In genomic region chr13:14035875-14036630, GRCm38 (mm10) we compare ENCODE assay signal across 23 mouse cellular contexts. TPM values are rescaled to one million over a fixed set of nuclear protein-coding genes. Genes with fewer than 3 reads are reported as not detected.
DNase-seq lines count a peak whose midpoint lies in the region; ATAC-seq lines count a peak whose summit lies in the region.
"Had no signal": no experiment of that assay in that cellular context is flagged by ENCODE, and none has a peak within 500 bp of the region (broad histone marks: within the 10 kb centered on the region; RNA-seq: fewer than 3 reads in every experiment).

No protein-coding gene starts in this region.

- 85% methylated on average over 11 of the region's 11 CpGs for WGBS in liver, embryonic 12.5 days (ENCODE audit: insufficient replicate concordance)
- 92% methylated on average over 11 of the region's 11 CpGs for WGBS in liver, embryonic 11.5 days

- no peak for ATAC-seq in liver, embryonic 12.5 days
- ATAC-seq in liver, embryonic 11.5 days (replicated peaks; ENCODE audit: low FRiP score) = no peak
- ATAC-seq: forebrain, embryonic 16.5 days; intestine, embryonic 15.5 days had no signal

- H3K27ac ChIP-seq in liver, embryonic 12.5 days = peak overlapping the region; percentile 58
- H3K27ac ChIP-seq in liver, embryonic 11.5 days (ENCODE audit: low read depth, low read length) = no peak overlapping the region
- H3K27ac ChIP-seq: embryonic facial prominence, embryonic 15.5 days; hindbrain, embryonic 15.5 days; intestine, embryonic 15.5 days; left cerebral cortex, adult 2 months; neural tube, embryonic 13.5 days had no signal

- no peak overlapping the region for H3K4me3 ChIP-seq in liver, embryonic 12.5 days
- no peak overlapping the region for H3K4me3 ChIP-seq in liver, embryonic 11.5 days (ENCODE audit: low read depth, low read length)
- H3K4me3 ChIP-seq: embryonic facial prominence, embryonic 15.5 days; hindbrain, embryonic 15.5 days; intestine, embryonic 15.5 days; left cerebral cortex, adult 2 months; megakaryocyte, embryonic 14.5 days; neural tube, embryonic 13.5 days had no signal

- no peak for DNase-seq in liver, embryonic 11.5 days (ENCODE audit: low spot score)
- DNase-seq in NIH3T3 (ENCODE audit: low read depth) = peak; percentile 29
- DNase-seq in adrenal gland, postnatal 36 days = peak; percentile 60 to 73
- DNase-seq in right cerebral cortex, postnatal 25 days = no peak
- no peak for DNase-seq in cerebellum, postnatal 36 days
- no peak for DNase-seq in urinary bladder, adult 18-20 months (ENCODE audit: low spot score in 2 of 2)
- DNase-seq: cerebellum, adult 9-11 months; heart, postnatal 4 days; kidney, postnatal 36 days; layer of hippocampus, adult 9-11 months; lung, adult 18-20 months; midbrain, embryonic 14.5 days; right cerebral cortex, adult 18-20 months; spleen, adult 18-20 months; thymus, adult 2 months had no signal

- H3K4me1 ChIP-seq in liver, embryonic 12.5 days = peaks cover 78% of the 10 kb centered on the region
- H3K4me1 ChIP-seq in liver, embryonic 11.5 days (replicated peaks; ENCODE audit: control insufficient read depth, insufficient read depth, low read length) = peaks cover 28% of the 10 kb centered on the region

- no peaks in the 10 kb centered on the region for H3K9me3 ChIP-seq in liver, embryonic 12.5 days (replicated peaks)
- H3K9me3 ChIP-seq in liver, embryonic 11.5 days (ENCODE audit: control insufficient read depth, low read length) = no peaks in the 10 kb centered on the region
- H3K9me3 ChIP-seq: embryonic facial prominence, embryonic 15.5 days; hindbrain, embryonic 15.5 days; intestine, embryonic 15.5 days; megakaryocyte, embryonic 14.5 days; neural tube, embryonic 13.5 days had no signal

- no peaks in the 10 kb centered on the region for H3K27me3 ChIP-seq in liver, embryonic 12.5 days (replicated peaks)
- no peaks in the 10 kb centered on the region for H3K27me3 ChIP-seq in liver, embryonic 11.5 days (replicated peaks; ENCODE audit: control insufficient read depth, insufficient read depth, low read length)
- H3K27me3 ChIP-seq: embryonic facial prominence, embryonic 15.5 days; hindbrain, embryonic 15.5 days; intestine, embryonic 15.5 days; megakaryocyte, embryonic 14.5 days; neural tube, embryonic 13.5 days had no signal

- no peak overlapping the region for H3K4me2 ChIP-seq in liver, embryonic 12.5 days
- no peak overlapping the region for H3K4me2 ChIP-seq in liver, embryonic 11.5 days
- H3K4me2 ChIP-seq: embryonic facial prominence, embryonic 15.5 days; hindbrain, embryonic 15.5 days; intestine, embryonic 15.5 days; neural tube, embryonic 13.5 days had no signal

- H3K36me3 ChIP-seq in liver, embryonic 12.5 days = peaks cover 9% of the 10 kb centered on the region
- H3K36me3 ChIP-seq in liver, embryonic 11.5 days (ENCODE audit: control insufficient read depth, insufficient read depth, low read length) = no peaks in the 10 kb centered on the region; the same call in 1 of the 2 replicates
- H3K36me3 ChIP-seq: embryonic facial prominence, embryonic 15.5 days; hindbrain, embryonic 15.5 days; intestine, embryonic 15.5 days; neural tube, embryonic 13.5 days had no signal

- H3K9ac ChIP-seq in liver, embryonic 12.5 days = no peak overlapping the region
- no peak overlapping the region for H3K9ac ChIP-seq in liver, embryonic 11.5 days (ENCODE audit: low read depth, low read length)
- H3K9ac ChIP-seq: embryonic facial prominence, embryonic 15.5 days; hindbrain, embryonic 15.5 days; intestine, embryonic 15.5 days; neural tube, embryonic 13.5 days had no signal

RNA-seq across cellular contexts. Expression of gene Tbce, which starts 3.4 kb away (rescaled TPM):
- 35.4 and 38.7 TPM in 2 replicates for polyA plus RNA-seq in liver, embryonic 12.5 days (2016; fragmentation: Nextera tagmentation; extraction: Ambion mirVana)
- 49.3 and 50.9 TPM in 2 replicates for polyA plus RNA-seq in liver, embryonic 11.5 days (2014; fragmentation: Nextera tagmentation; extraction: Ambion mirVana)
- total RNA-seq in adrenal gland, postnatal 36 days (2021) = 10 to 100 TPM; 34.1 to 38.3 TPM

RNA-seq across cellular contexts. Expression of gene Arid4b, which starts 27.0 kb away (rescaled TPM):
- polyA plus RNA-seq in liver, embryonic 12.5 days (2016; fragmentation: Nextera tagmentation; extraction: Ambion mirVana) = 23.5 and 25.1 TPM in 2 replicates
- 42.2 and 45.2 TPM in 2 replicates for polyA plus RNA-seq in liver, embryonic 11.5 days (2014; fragmentation: Nextera tagmentation; extraction: Ambion mirVana)
- 10 to 100 TPM; 29.6 to 32.4 TPM for total RNA-seq in adrenal gland, postnatal 36 days (2021)

RNA-seq across cellular contexts. Expression of gene Ggps1, which starts 27.2 kb away (rescaled TPM):
- 16.8 and 18.2 TPM in 2 replicates for polyA plus RNA-seq in liver, embryonic 12.5 days (2016; fragmentation: Nextera tagmentation; extraction: Ambion mirVana)
- 27.4 and 29.8 TPM in 2 replicates for polyA plus RNA-seq in liver, embryonic 11.5 days (2014; fragmentation: Nextera tagmentation; extraction: Ambion mirVana)
- 10 to 100 TPM; 36.8 to 39.0 TPM for total RNA-seq in adrenal gland, postnatal 36 days (2021)

Comparison
In these comparisons a context has a peak if more than half of its experiments do, and no peak if none do; other contexts are left out.
1. DNase-seq: peak in NIH3T3 (single experiment) and adrenal gland, postnatal 36 days (2 of 2); none in liver, embryonic 11.5 days (single experiment), right cerebral cortex, postnatal 25 days (single experiment), cerebellum, postnatal 36 days (0 of 2) and urinary bladder, adult 18-20 months (0 of 2).